Mouse (Mus musculus): ENCODE results near the gene Cs.

DNA sequence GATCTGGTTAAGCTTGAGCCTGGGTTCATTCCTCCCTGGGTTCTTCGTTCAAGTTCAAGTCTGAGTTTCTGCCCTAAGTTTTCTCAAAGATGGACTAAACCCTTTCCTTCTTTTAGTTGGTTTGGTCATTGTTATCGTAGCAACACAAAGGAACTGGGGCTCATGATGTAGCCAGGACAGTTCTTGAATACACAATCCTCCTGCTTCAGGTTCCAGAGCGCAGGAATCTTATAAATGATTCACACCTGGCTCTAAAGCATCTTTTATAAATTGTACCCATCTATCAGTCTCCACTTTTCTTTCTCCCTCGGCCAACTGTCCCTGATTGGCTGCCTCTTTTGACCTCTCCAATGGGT, 38.5 kb downstream of the Cs start:
- TF ChIP-seq MYOD1 (IDR thresholded peaks at IDR 0.05; ENCODE audit: control insufficient read depth, insufficient read length, low read depth) (no peak), CTCF (IDR thresholded peaks at IDR 0.05; ENCODE audit: control insufficient read depth, insufficient read depth, insufficient read length) (no peak), CEBPB (IDR thresholded peaks at IDR 0.05; ENCODE audit: low read depth) (no peak), USF1 (IDR thresholded peaks at IDR 0.05; ENCODE audit: low read depth) (no peak), MAX (IDR thresholded peaks at IDR 0.05) (no peak)
